Mouse (Mus musculus) ES-Bruce4 (cell line): ENCODE measurements around the gene Nlrc3.

ENCODE experiments used
- CTCF ChIP-seq: IDR thresholded peaks from one replicate; pipeline ENCODE4 v1.8.1; 2011; ENCODE audit warnings: low read depth, low read length
- POLR2A ChIP-seq: IDR thresholded peaks from one replicate; pipeline ENCODE4 v1.8.1; 2011; ENCODE audit warnings: low read length; ENCODE audit not compliant: insufficient read depth

GRCm38 (mm10) chr16:3934701-3935100, 41.7 kb downstream of the Nlrc3 start:
- TF ChIP-seq CTCF (no peak), POLR2A (no peak)
